Mouse (Mus musculus) hindbrain, embryonic 13.5 days (tissue): ENCODE results near the gene Cyren. TPM values are rescaled to one million over a fixed set of nuclear protein-coding genes. Genes with fewer than 3 reads are reported as not detected.

Source experiments
- ATAC-seq: fragments of 200-750 bp; cut with Nextera tagmentation; 2 replicates; pipeline ENCODE4 v1.8.0; 2017; ENCODE audit warnings: moderate TSS enrichment; ENCODE audit not compliant: low FRiP score
- H3K27ac ChIP-seq: fragments of 300-500 bp; sonication (generic); 2 replicates; pipeline ENCODE4 v1.5.1; 2015; ENCODE audit warnings: inconsistent platforms, mild to moderate bottlenecking, moderate library complexity
- H3K27me3 ChIP-seq: fragments of 300-500 bp; sonication (generic); 2 replicates; pipeline ENCODE4 v1.6.1; 2015; ENCODE audit warnings: mild to moderate bottlenecking, inconsistent platforms
- H3K36me3 ChIP-seq: fragments of 300-500 bp; sonication (generic); 2 replicates; pipeline ENCODE4 v1.6.1; 2015; ENCODE audit warnings: mild to moderate bottlenecking, inconsistent platforms
- H3K4me1 ChIP-seq: fragments of 300-500 bp; sonication (generic); replicated peaks from 2 replicates; pipeline ENCODE4 v1.6.1; 2015; ENCODE audit warnings: inconsistent platforms
- H3K4me2 ChIP-seq: fragments of 300-500 bp; sonication (generic); 2 replicates; pipeline ENCODE4 v1.6.1; 2015; ENCODE audit warnings: inconsistent platforms, mild to moderate bottlenecking, moderate library complexity
- H3K4me3 ChIP-seq: fragments of 300-500 bp; sonication (generic); 2 replicates; pipeline ENCODE4 v1.5.1; 2015; ENCODE audit warnings: mild to moderate bottlenecking, inconsistent platforms
- H3K9ac ChIP-seq: fragments of 300-500 bp; sonication (generic); 2 replicates; pipeline ENCODE4 v1.6.1; 2015; ENCODE audit warnings: mild to moderate bottlenecking, inconsistent platforms
- H3K9me3 ChIP-seq: fragments of 300-500 bp; sonication (generic); 2 replicates; pipeline ENCODE4 v1.6.1; 2016; ENCODE audit warnings: inconsistent platforms
- WGBS: fragments of 180-500 bp; shearing (Covaris S2); methylation state at CpG from one replicate; pipeline ENCODE4 v1.1.7; 2015; 5-methylcytosine and 5-hydroxymethylcytosine counted together
- polyA plus RNA-seq: library from polyadenylated mRNA; unstranded; fragments of >200 nt; fragmentation: Nextera tagmentation; extraction: Ambion mirVana; gene quantifications from 2 replicates; pipeline ENCODE4 v1.2.1, GENCODE M21; 2015

Cyren gene
- polyA plus RNA-seq, 1 experiment from 2014 or later = 10.1 TPM

DNA sequence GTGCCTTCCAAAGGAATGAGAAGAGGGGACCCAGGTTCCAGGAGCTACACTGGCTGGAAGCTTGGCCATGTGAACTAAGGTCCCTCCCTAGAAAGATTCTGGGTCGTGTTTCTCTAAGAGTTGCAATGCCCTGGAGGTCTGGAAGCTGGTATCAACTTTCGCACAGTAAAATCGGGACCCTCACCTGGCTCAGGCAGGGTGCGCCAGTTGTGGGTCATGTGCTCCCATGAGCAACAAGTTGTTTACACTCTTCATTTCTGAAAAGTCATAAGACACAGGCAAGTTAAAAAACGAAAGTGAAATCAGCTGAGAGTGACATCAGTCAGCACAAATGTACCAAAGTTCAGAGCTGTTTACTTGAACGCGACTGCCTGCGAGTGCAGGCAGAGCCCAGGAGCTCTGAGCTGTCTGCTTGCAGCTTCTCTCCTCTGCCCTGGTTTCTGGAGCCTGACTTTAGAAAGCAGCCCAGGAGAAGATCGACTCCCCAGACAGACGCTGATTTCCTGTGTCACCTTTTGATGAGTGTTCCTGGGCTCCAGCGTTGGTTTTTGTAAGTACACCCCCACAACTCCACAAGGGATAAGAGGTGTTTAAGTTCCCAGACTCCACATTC, 15.0 kb downstream of the Cyren start, which contains the start of gene Tmem140:
Gene Tmem140 (plus strand): TSS at position 356 of the 613 bp plus-strand sequence.
- H3K9ac ChIP-seq = no peak within 1 kb of the TSS
- no peak within 1 kb of the TSS for H3K4me3 ChIP-seq
- H3K4me1 ChIP-seq = 0 out of 2 replicates have a peak, but pooled peaks cover 6% of the 10 kb centered on the region
- 61% methylated on average over 11 of the region's 11 CpGs for WGBS
- no peak within 1 kb of the TSS for H3K27ac ChIP-seq
- no peaks in the 10 kb centered on the region for H3K27me3 ChIP-seq
- no peaks in the 10 kb centered on the region for H3K36me3 ChIP-seq
- H3K9me3 ChIP-seq = no peaks in the 10 kb centered on the region
- no peak within 1 kb of the TSS for H3K4me2 ChIP-seq
- no peak for ATAC-seq

DNA sequence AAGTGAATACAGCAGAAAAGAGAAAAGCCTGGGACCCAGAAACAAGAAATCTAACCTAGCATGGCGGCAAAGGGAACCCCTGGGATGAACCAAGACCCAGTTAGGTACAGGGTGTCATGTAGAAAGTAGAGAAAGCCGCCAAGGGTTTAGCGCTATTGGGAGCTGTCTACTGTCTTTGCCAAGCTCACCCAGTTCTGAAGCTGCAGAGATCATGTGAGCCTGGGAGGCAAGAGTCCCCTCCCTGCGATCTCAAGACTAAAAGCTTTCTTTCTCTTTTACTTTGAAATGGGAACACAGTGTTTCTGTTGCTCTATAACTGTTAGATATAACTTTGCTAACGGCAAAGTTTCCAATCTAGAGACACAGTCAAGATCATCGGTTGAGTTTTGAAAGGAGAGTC, 15.5 kb downstream of the Cyren start:
- Histone ChIP-seq H3K4me2 (no peak overlapping the region), H3K9ac (no peak overlapping the region), H3K27me3 (no peaks in the 10 kb centered on the region), H3K4me3 (no peak overlapping the region), H3K36me3 (no peaks in the 10 kb centered on the region), H3K9me3 (no peaks in the 10 kb centered on the region), H3K4me1 (0 out of 2 replicates have a peak, but pooled peaks cover 6% of the 10 kb centered on the region), H3K27ac (no peak overlapping the region)
- WGBS = 93% methylated on average over 6 of the region's 6 CpGs
- ATAC-seq = no peak

DNA sequence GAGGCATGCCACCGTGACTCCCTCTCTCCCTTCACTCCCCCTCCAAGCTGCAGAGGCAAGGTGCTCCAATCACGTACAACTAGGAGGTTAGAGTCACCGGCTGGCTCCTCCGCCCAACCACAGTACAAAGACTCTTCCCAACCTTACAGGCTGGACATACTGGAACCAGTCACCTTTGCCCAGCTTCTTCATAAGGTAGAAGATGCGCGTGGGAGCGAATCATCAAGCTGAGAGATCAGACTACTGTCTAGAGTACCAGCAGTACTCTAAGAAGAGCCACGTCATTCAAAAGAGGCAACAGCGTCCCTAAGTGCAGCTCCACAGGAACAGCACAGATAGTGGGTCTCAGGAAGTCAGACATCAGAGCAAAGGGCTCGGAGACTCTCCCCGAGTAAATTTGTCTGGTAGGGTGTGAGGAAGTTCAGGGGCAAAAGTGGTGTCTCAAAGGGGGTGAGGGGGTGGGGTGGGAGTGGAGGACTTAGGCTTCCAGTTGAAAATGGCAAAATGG, 16.3 kb downstream of the Cyren start:
- Histone ChIP-seq H3K4me3 (no peak overlapping the region), H3K4me2 (no peak overlapping the region), H3K4me1 (0 out of 2 replicates have a peak, but pooled peaks cover under 1% of the 10 kb centered on the region), H3K36me3 (no peaks in the 10 kb centered on the region), H3K9me3 (no peaks in the 10 kb centered on the region), H3K27me3 (no peaks in the 10 kb centered on the region), H3K9ac (no peak overlapping the region), H3K27ac (no peak overlapping the region)
- WGBS = 92% methylated on average over 11 of the region's 11 CpGs
- ATAC-seq = no peak

DNA sequence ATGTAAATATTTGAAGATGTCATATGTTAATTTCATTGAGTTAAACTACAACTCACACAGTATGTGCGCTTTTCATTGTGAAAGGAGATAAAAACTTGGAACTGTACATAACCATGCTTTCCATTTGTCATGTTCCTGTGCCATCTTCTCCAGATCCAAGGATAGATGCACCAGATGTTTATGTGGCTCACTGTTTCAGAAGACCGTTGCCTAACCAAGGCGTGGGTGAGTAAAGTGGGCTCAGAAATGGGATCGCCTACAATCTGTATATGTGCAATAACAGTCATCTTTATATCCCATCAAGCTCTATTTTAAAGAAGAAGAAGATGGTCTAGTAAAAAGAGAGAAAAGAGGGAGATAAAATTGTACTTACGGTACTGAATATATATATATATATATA, 45.5 kb downstream of the Cyren start:
- no peak overlapping the region for H3K27ac ChIP-seq
- H3K4me3 ChIP-seq = no peak overlapping the region
- H3K9ac ChIP-seq = no peak overlapping the region
- WGBS = 97% methylated on average over 5 of the region's 5 CpGs
- H3K27me3 ChIP-seq = no peaks in the 10 kb centered on the region
- H3K36me3 ChIP-seq = no peaks in the 10 kb centered on the region
- no peaks in the 10 kb centered on the region for H3K4me1 ChIP-seq
- no peaks in the 10 kb centered on the region for H3K9me3 ChIP-seq
- H3K4me2 ChIP-seq = no peak overlapping the region
- no peak for ATAC-seq

DNA sequence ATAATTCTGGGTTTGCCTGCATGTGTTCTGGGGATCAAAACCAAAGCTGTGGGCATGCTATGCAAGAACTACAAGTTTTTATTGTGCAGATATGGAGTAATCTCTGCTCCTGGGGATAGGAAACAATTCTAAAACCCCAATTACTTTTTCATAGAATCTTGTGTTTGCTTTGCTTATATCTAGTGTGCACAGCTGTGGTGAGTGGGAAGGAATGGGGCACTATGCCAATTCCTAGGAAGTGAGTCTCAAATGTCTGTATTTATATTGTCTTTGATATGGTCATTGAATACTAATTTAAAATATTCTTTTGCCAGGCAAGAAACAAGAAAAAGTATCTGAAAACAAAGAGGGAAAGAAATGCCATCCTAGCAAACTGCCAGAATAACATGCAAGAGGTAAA, 53.5 kb downstream of the Cyren start:
- no peak for ATAC-seq
- Histone ChIP-seq H3K9me3 (no peaks in the 10 kb centered on the region), H3K27me3 (no peaks in the 10 kb centered on the region), H3K27ac (no peak overlapping the region), H3K36me3 (no peaks in the 10 kb centered on the region), H3K4me3 (no peak overlapping the region), H3K4me1 (no peaks in the 10 kb centered on the region), H3K4me2 (no peak overlapping the region), H3K9ac (no peak overlapping the region)

Other genes with a start within 250 kb of the Cyren start
- gene Agbl3, start 97.6 kb downstream of the Cyren start, polyA plus RNA-seq = 9.2 and 10.3 TPM in 2 replicates
- 1.3 and 1.6 TPM in 2 replicates for gene Tmem140, start 14.9 kb downstream of the Cyren start, polyA plus RNA-seq
- gene Wdr91, start 32.8 kb upstream of the Cyren start, polyA plus RNA-seq = 12.5 and 14.5 TPM in 2 replicates
- not detected in 2 replicates for gene Stra8, start 42.1 kb upstream of the Cyren start, polyA plus RNA-seq
- gene Slc23a4, start 110.3 kb upstream of the Cyren start, polyA plus RNA-seq = 0.56 and 0.57 TPM in 2 replicates